24 mouse cellular contexts compared by ENCODE assay signal in the genomic region with DNA sequence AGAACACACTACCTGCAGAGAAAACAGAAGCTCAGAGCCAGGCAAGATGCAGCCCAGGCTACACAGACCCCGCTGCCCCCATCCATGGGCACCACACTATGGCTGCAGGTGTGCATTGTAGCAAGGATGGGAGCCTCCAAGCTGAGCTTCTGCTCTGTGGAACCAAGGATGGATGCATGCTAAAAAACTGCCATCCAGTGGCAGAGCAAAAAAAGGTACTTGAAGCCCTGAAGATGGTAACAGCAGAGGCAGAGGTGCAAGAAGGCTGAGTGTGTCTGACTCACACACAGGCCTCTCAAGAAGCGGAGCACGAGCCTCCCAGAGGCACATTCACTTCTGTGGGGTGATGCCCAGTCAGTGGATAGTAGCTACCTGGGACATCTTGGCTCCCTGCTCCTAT.
A peak's percentile ranks its signal among the peaks of the same experiment; 100 is the strongest.
DNase-seq lines count a peak whose midpoint lies in the region; ATAC-seq lines count a peak whose summit lies in the region.
"Had no signal": no experiment of that assay in that cellular context is flagged by ENCODE, and none has a peak within 500 bp of the region (broad histone marks: within the 10 kb centered on the region; RNA-seq: fewer than 3 reads in every experiment).

No protein-coding gene starts in this region.

- H3K36me3 ChIP-seq in neural tube, embryonic 15.5 days = 0 out of 2 replicates have a peak, but pooled peaks cover 3% of the 10 kb centered on the region
- H3K36me3 ChIP-seq: embryonic facial prominence, embryonic 12.5 days; forebrain, embryonic 12.5 days; G1E; heart, embryonic 13.5 days; hindbrain, embryonic 12.5 days had no signal

- no peaks in the 10 kb centered on the region for H3K9me3 ChIP-seq in neural tube, embryonic 15.5 days (replicated peaks)
- H3K9me3 ChIP-seq: embryonic facial prominence, embryonic 12.5 days; forebrain, embryonic 12.5 days; G1E; heart, embryonic 13.5 days; hindbrain, embryonic 12.5 days had no signal

- intact Hi-C loops in left cerebral cortex, postnatal 25 days (cut with DNase I) = loop anchor here (5.0 kb wide), 1 partner anchor 286 kb away; no protein-coding TSS in a partner anchor
- intact Hi-C loops in left cerebral cortex, postnatal 10 days (cut with DNase I) = no loop called here

- peaks cover 27% of the 10 kb centered on the region for H3K4me1 ChIP-seq in neural tube, embryonic 15.5 days
- H3K4me1 ChIP-seq: embryonic facial prominence, embryonic 12.5 days; heart, embryonic 13.5 days had no signal

- no peak overlapping the region for H3K4me3 ChIP-seq in neural tube, embryonic 15.5 days (replicated peaks)
- H3K4me3 ChIP-seq: embryonic facial prominence, embryonic 12.5 days; forebrain, embryonic 12.5 days; heart, embryonic 13.5 days; hindbrain, embryonic 12.5 days had no signal

- peak; percentile 88 for ATAC-seq in frontal cortex, adult (ENCODE audit: low TSS enrichment)
- no peak for ATAC-seq in neural tube, embryonic 15.5 days (ENCODE audit: low FRiP score)
- ATAC-seq: CD4-positive, CD25-positive, alpha-beta regulatory T cell, adult 4 months; forebrain, postnatal 0 days had no signal

- H3K4me2 ChIP-seq in neural tube, embryonic 15.5 days = no peak overlapping the region
- H3K4me2 ChIP-seq: embryonic facial prominence, embryonic 12.5 days; forebrain, embryonic 12.5 days; heart, embryonic 13.5 days; hindbrain, embryonic 12.5 days had no signal

- H3K27me3 ChIP-seq in neural tube, embryonic 15.5 days (replicated peaks) = no peaks in the 10 kb centered on the region
- H3K27me3 ChIP-seq: embryonic facial prominence, embryonic 12.5 days; forebrain, embryonic 12.5 days; hindbrain, embryonic 12.5 days had no signal

- H3K27ac ChIP-seq in neural tube, embryonic 15.5 days (replicated peaks) = 0 out of 2 replicates have a peak overlapping the region, but pooled peaks have one; percentile 28
- H3K27ac ChIP-seq: embryonic facial prominence, embryonic 12.5 days; forebrain, embryonic 12.5 days; heart, embryonic 13.5 days; hindbrain, embryonic 12.5 days had no signal

- 89% methylated on average over 3 of the region's 3 CpGs for WGBS in neural tube, embryonic 15.5 days

- no peak for DNase-seq in frontal cortex, postnatal 25 days (ENCODE audit: low spot score in 2 of 2)
- DNase-seq in left cerebral cortex, postnatal 25 days (ENCODE audit: low spot score in 2 of 2) = peak; percentile 29 to 57
- DNase-seq in left cerebral cortex, postnatal 10 days (ENCODE audit: extremely low spot score in 1 of 2, low spot score in 2 of 2) = no peak
- peak; percentile 43 for DNase-seq in right cerebral cortex, adult 18-20 months
- no peak for DNase-seq in right cerebral cortex, postnatal 4 days
- DNase-seq in testis, postnatal 10 days (ENCODE audit: low spot score) = no peak
- DNase-seq: adrenal gland, adult 8-10 months; adrenal gland, postnatal 36 days; B cell, adult 2 months; cerebellum, adult 11 months; cerebellum, adult 8-10 months; cerebellum, postnatal 14 days; forebrain, postnatal 0 days; gastrocnemius, postnatal 36 days; heart, adult 11 months; heart, postnatal 36 days had no signal

- H3K9ac ChIP-seq in neural tube, embryonic 15.5 days (replicated peaks) = no peak overlapping the region
- H3K9ac ChIP-seq: embryonic facial prominence, embryonic 12.5 days; forebrain, embryonic 12.5 days; forebrain, postnatal 0 days; heart, embryonic 13.5 days; hindbrain, embryonic 12.5 days had no signal

Comparison
In these comparisons a context has a peak if more than half of its experiments do, and no peak if none do; other contexts are left out.
1. DNase-seq: peak in left cerebral cortex, postnatal 25 days (2 of 2) and right cerebral cortex, adult 18-20 months (single experiment); none in frontal cortex, postnatal 25 days (0 of 2), left cerebral cortex, postnatal 10 days (0 of 2), right cerebral cortex, postnatal 4 days (single experiment) and testis, postnatal 10 days (single experiment).